Mouse (Mus musculus): Measurements from ENCODE around the gene Mrvi1. TPM values are rescaled to one million over a fixed set of nuclear protein-coding genes. Genes with fewer than 3 reads are reported as not detected.
"Not testable (repeated sequence)": the region's sequence is repeated elsewhere in the genome, so short reads cannot be mapped to it uniquely, and the experiment has no call there.

Gene Mrvi1
- polyA plus RNA-seq, 1 experiment from 2014 or later = 1.3 TPM

GRCm38 (mm10) chr7:110919721-110920120, 62.5 kb downstream of the Mrvi1 start:
- no peak for DNase-seq (ENCODE audit: low spot score)
- WGBS = 59% methylated on average over 3 of the region's 3 CpGs
- no peaks in the 10 kb centered on the region for H3K27me3 ChIP-seq (ENCODE audit: low read depth, poor library complexity, severe bottlenecking)
- no peak overlapping the region; the same call in 1 of the 2 replicates for H3K27ac ChIP-seq
- no peaks in the 10 kb centered on the region for H3K36me3 ChIP-seq
- H3K4me1 ChIP-seq = peaks cover 6% of the 10 kb centered on the region
- H3K9me3 ChIP-seq (replicated peaks) = no peaks in the 10 kb centered on the region
- no peak overlapping the region for H3K4me3 ChIP-seq

- no peaks in the 10 kb centered on the region for H3K36me3 ChIP-seq
Measured at GRCm38 (mm10) chr7:110915913-110916312, 66.3 kb downstream of the Mrvi1 start.

GRCm38 (mm10) chr7:110914531-110914930, 67.7 kb downstream of the Mrvi1 start:
- no peaks in the 10 kb centered on the region for H3K27me3 ChIP-seq (ENCODE audit: low read depth, poor library complexity, severe bottlenecking)
- 80% methylated on average over 3 of the region's 3 CpGs for WGBS
- H3K9me3 ChIP-seq (replicated peaks) = no peaks in the 10 kb centered on the region
- no peak for DNase-seq (ENCODE audit: low spot score)
- no peak overlapping the region for H3K4me3 ChIP-seq
- H3K36me3 ChIP-seq = no peaks in the 10 kb centered on the region
- peaks cover 3% of the 10 kb centered on the region for H3K4me1 ChIP-seq
- no peak overlapping the region for H3K27ac ChIP-seq

More at GRCm38 (mm10) chr7:110915913-110916312, 66.3 kb downstream of the Mrvi1 start:
- no peaks in the 10 kb centered on the region for H3K27me3 ChIP-seq (ENCODE audit: low read depth, poor library complexity, severe bottlenecking)
- peaks cover 6% of the 10 kb centered on the region for H3K4me1 ChIP-seq
- no peak overlapping the region for H3K27ac ChIP-seq
- no peak for DNase-seq (ENCODE audit: low spot score)
- WGBS = 58% methylated on average over 7 of the region's 7 CpGs
- H3K9me3 ChIP-seq (replicated peaks) = no peaks in the 10 kb centered on the region
- H3K4me3 ChIP-seq = no peak overlapping the region

- H3K27ac ChIP-seq = no peak overlapping the region
- H3K9me3 ChIP-seq (replicated peaks) = no peaks in the 10 kb centered on the region
- H3K4me1 ChIP-seq = no peaks in the 10 kb centered on the region
- WGBS = 92% methylated on average over 4 of the region's 4 CpGs
- no peak for DNase-seq (ENCODE audit: low spot score)
- H3K27me3 ChIP-seq (ENCODE audit: low read depth, poor library complexity, severe bottlenecking) = no peaks in the 10 kb centered on the region
- no peaks in the 10 kb centered on the region for H3K36me3 ChIP-seq
- no peak overlapping the region for H3K4me3 ChIP-seq
Measured at GRCm38 (mm10) chr7:110913754-110914153, 68.5 kb downstream of the Mrvi1 start.

GRCm38 (mm10) chr7:110908209-110909144, 73.8 kb downstream of the Mrvi1 start:
- H3K27ac ChIP-seq = no peak overlapping the region
- no peak for DNase-seq (ENCODE audit: low spot score)
- no peaks in the 10 kb centered on the region for H3K4me1 ChIP-seq
- WGBS = 88% methylated on average over 8 of the region's 8 CpGs
- H3K9me3 ChIP-seq (replicated peaks) = no peaks in the 10 kb centered on the region
- H3K4me3 ChIP-seq = no peak overlapping the region
- no peaks in the 10 kb centered on the region for H3K36me3 ChIP-seq
- no peaks in the 10 kb centered on the region for H3K27me3 ChIP-seq (ENCODE audit: low read depth, poor library complexity, severe bottlenecking)

GRCm38 (mm10) chr7:110906566-110906965, 75.7 kb downstream of the Mrvi1 start:
- DNase-seq (ENCODE audit: low spot score) = no peak

GRCm38 (mm10) chr7:110903226-110903625, 79.0 kb downstream of the Mrvi1 start:
- DNase-seq (ENCODE audit: low spot score) = no peak
- Histone ChIP-seq H3K36me3 (no peaks in the 10 kb centered on the region), H3K9me3 (replicated peaks) (no peaks in the 10 kb centered on the region), H3K4me1 (no peaks in the 10 kb centered on the region; the same call in 1 of the 2 replicates), H3K4me3 (no peak overlapping the region), H3K27ac (no peak overlapping the region), H3K27me3 (ENCODE audit: low read depth, poor library complexity, severe bottlenecking) (no peaks in the 10 kb centered on the region)
- WGBS = 79% methylated on average over 7 of the region's 7 CpGs

More at GRCm38 (mm10) chr7:110906566-110906965, 75.7 kb downstream of the Mrvi1 start:
- Histone ChIP-seq H3K9me3 (replicated peaks) (no peaks in the 10 kb centered on the region), H3K4me1 (no peaks in the 10 kb centered on the region; the same call in 1 of the 2 replicates), H3K4me3 (no peak overlapping the region), H3K36me3 (no peaks in the 10 kb centered on the region), H3K27me3 (ENCODE audit: low read depth, poor library complexity, severe bottlenecking) (no peaks in the 10 kb centered on the region), H3K27ac (no peak overlapping the region)
- 85% methylated on average over 2 of the region's 2 CpGs for WGBS

GRCm38 (mm10) chr7:110897202-110897601, 85.1 kb downstream of the Mrvi1 start:
- Histone ChIP-seq H3K4me3 (no peak overlapping the region), H3K27me3 (ENCODE audit: low read depth, poor library complexity, severe bottlenecking) (no peaks in the 10 kb centered on the region), H3K27ac (no peak overlapping the region), H3K36me3 (no peaks in the 10 kb centered on the region), H3K9me3 (replicated peaks) (no peaks in the 10 kb centered on the region), H3K4me1 (no peaks in the 10 kb centered on the region)
- WGBS = 92% methylated on average over 8 of the region's 8 CpGs
- no peak for DNase-seq (ENCODE audit: low spot score)

- Histone ChIP-seq H3K27me3 (ENCODE audit: low read depth, poor library complexity, severe bottlenecking) (no peaks in the 10 kb centered on the region), H3K9me3 (replicated peaks) (no peaks in the 10 kb centered on the region), H3K36me3 (no peaks in the 10 kb centered on the region), H3K4me3 (no peak overlapping the region), H3K4me1 (no peaks in the 10 kb centered on the region), H3K27ac (no peak overlapping the region)
- WGBS = 91% methylated on average over 7 of the region's 7 CpGs
- no peak for DNase-seq (ENCODE audit: low spot score)
Measured at GRCm38 (mm10) chr7:110896453-110896852, 85.8 kb downstream of the Mrvi1 start.

GRCm38 (mm10) chr7:110895772-110896171, 86.5 kb downstream of the Mrvi1 start:
- not testable (repeated sequence) for H3K27ac ChIP-seq; H3K27me3 ChIP-seq (ENCODE audit: low read depth, poor library complexity, severe bottlenecking); H3K9me3 ChIP-seq (replicated peaks); H3K4me1 ChIP-seq; H3K4me3 ChIP-seq; H3K36me3 ChIP-seq; DNase-seq (ENCODE audit: low spot score)
- 82% methylated on average over 10 of the region's 10 CpGs for WGBS

GRCm38 (mm10) chr7:110894673-110895072, 87.6 kb downstream of the Mrvi1 start:
- Histone ChIP-seq H3K36me3 (no peaks in the 10 kb centered on the region), H3K4me3 (no peak overlapping the region), H3K27me3 (ENCODE audit: low read depth, poor library complexity, severe bottlenecking) (no peaks in the 10 kb centered on the region), H3K27ac (no peak overlapping the region), H3K4me1 (no peaks in the 10 kb centered on the region), H3K9me3 (replicated peaks) (no peaks in the 10 kb centered on the region)
- 96% methylated on average over 9 of the region's 9 CpGs for WGBS
- DNase-seq (ENCODE audit: low spot score) = no peak

GRCm38 (mm10) chr7:110893943-110894610, 88.2 kb downstream of the Mrvi1 start:
- no peaks in the 10 kb centered on the region for H3K27me3 ChIP-seq (ENCODE audit: low read depth, poor library complexity, severe bottlenecking)
- 88% methylated on average over 10 of the region's 10 CpGs for WGBS
- H3K36me3 ChIP-seq = no peaks in the 10 kb centered on the region
- H3K27ac ChIP-seq = no peak overlapping the region
- DNase-seq (ENCODE audit: low spot score) = no peak
- no peaks in the 10 kb centered on the region for H3K4me1 ChIP-seq
- no peaks in the 10 kb centered on the region for H3K9me3 ChIP-seq (replicated peaks)
- H3K4me3 ChIP-seq = no peak overlapping the region

- no peaks in the 10 kb centered on the region for H3K36me3 ChIP-seq
- no peak overlapping the region for H3K4me3 ChIP-seq
- WGBS = 83% methylated on average over 9 of the region's 9 CpGs
Measured at GRCm38 (mm10) chr7:110891501-110891986, 90.7 kb downstream of the Mrvi1 start.

More at GRCm38 (mm10) chr7:110891501-110891986, 90.7 kb downstream of the Mrvi1 start:
- H3K27me3 ChIP-seq (ENCODE audit: low read depth, poor library complexity, severe bottlenecking) = no peaks in the 10 kb centered on the region
- DNase-seq (ENCODE audit: low spot score) = no peak
- H3K27ac ChIP-seq = no peak overlapping the region
- H3K4me1 ChIP-seq = no peaks in the 10 kb centered on the region
- H3K9me3 ChIP-seq (replicated peaks) = no peaks in the 10 kb centered on the region

Measured in limb, embryonic 10.5 days (tissue).